Mouse (Mus musculus): ENCODE measurements around the gene Matn4. TPM values are rescaled to one million over a fixed set of nuclear protein-coding genes. Genes with fewer than 3 reads are reported as not detected.

Gene Matn4
- total RNA-seq, 4 experiments from 2014 or later = 9.9 to 12.0 (median 10.6) TPM

DNA sequence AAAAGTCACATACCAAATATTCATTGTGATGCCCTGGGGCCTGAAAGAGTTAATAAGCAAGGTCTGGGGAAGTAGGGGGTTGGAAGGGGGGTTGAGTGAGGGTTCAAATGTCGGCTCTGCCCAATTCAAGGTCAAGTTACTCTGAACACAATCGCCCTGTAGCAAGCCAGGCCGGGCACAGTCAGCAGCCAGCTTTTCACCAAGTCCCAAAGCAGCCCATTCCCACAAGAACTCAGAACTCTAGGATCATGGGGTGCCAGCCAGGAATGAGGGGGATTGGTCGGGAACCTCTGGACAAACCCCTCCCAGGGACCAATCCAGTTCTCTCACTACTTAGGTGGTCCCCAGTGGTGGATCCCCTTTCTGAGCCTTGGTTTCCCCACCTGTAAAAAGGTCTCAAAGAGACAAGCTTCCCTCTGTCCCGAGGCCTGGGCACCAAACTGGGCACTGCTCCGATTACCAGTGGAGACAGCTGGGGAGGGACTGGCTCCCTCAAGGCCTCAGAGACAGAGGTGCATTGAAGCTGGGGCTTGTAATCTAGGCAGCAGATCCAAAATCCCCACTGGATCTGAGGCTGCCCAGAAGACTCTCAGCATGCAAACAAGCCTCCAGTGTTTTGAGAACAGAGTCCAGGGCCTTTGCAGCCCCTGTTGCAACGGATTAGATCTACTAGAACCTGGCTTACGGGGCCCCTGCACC, 31.4 kb upstream of the Matn4 start:
- DNase-seq (ENCODE audit: low spot score in 2 of 2) = peak in 1 of 2 experiments; percentile 25

- no peak for DNase-seq (ENCODE audit: low spot score in 2 of 2)
Measured at GRCm38 (mm10) chr2:164435216-164436090, 30.5 kb upstream of the Matn4 start.

GRCm38 (mm10) chr2:164434681-164435080, 29.7 kb upstream of the Matn4 start:
- DNase-seq (ENCODE audit: low spot score in 2 of 2) = no peak

DNA sequence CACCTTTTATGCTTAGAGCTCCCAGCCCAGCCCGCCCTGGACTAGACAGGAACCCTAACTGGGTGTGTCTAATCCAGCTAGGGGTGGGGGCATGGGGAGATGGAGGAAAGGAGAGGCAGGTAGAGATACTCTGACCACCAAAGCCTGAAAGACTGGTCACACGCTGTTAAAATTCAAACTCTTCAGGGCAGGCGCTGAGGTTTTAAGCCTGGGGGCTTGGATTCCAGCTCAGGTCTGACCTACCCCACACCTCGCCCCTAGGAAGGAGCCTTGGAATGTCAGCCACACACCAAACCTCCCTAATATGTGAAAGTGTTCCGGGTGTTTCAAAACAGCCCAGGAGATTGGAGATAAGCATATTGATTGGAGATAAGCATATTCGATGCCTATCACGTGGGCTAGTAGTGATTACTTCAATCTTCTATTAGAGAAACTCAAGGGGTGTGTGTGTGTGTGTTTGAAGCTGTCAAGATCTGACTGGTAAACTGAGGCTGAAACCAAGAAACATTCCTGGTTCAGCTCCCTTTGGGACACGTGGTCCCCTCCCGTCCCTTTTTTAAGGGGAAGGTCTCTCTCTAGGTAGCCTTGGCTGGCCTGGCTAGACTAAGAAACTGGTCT, 28.4 kb upstream of the Matn4 start:
- no peak for DNase-seq (ENCODE audit: low spot score in 2 of 2)

GRCm38 (mm10) chr2:164432541-164433191, 27.7 kb upstream of the Matn4 start:
- no peak for DNase-seq (ENCODE audit: low spot score in 2 of 2)

GRCm38 (mm10) chr2:164431676-164432465, 26.9 kb upstream of the Matn4 start:
- no peak for DNase-seq (ENCODE audit: low spot score in 2 of 2)

- DNase-seq (ENCODE audit: low spot score in 2 of 2) = no peak
Measured at GRCm38 (mm10) chr2:164430697-164431096, 25.7 kb upstream of the Matn4 start.

DNA sequence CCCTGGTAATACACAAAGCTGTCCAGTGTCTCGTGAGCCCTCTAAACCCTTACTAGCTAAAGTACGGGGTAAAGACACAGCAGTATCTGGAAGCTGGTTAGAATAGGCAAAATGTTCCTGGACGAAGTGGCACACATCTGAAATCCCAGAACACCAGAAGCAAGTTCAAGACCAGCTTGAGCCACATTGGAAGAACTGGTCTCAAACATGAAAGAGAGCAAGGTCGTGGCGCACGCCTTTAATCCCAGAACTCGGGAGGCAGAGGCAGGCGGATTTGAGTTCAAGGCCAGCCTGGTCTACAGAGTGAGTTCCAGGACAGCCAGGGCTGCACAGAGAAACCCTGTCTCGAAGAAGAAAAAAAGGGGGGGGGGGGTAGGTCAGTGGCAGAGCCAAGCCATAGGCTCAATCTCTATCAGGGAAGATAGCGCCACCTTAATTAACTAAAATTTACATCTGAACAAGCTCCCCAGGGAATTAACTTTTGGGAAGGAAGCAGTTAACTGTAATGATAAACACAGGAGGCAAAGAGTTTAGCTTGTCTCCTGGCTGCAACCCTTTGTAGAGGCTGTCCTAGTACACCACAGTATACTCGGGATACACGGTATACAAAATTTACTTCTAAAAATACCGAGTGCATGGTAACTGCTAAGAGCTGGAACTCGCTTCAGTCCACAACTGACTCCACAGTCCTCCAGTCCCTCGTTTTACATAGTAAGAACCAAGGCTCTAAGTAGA, 25.1 kb upstream of the Matn4 start:
- no peak for DNase-seq (ENCODE audit: low spot score in 2 of 2)

- DNase-seq (ENCODE audit: low spot score in 2 of 2) = no peak
Measured at GRCm38 (mm10) chr2:164428451-164428850, 23.5 kb upstream of the Matn4 start.

DNA sequence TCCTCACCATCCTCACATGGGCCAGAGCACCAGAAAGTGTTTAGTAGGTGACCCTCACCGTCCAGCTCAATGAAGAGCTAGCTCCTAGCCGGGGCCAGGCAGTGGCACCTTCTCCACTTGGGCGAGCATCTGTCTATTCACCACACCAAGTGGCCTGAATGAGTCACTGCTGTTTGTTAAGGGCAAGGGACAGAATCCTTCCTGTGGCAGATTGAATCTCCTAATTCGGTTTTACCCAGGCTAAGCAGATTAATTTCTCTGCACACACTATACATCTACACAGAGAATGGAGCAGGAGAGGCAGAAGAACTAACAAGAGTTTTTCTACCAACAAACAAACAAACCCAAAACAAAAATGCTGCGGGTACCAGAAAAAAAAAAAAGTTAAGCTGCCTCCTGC, 22.0 kb upstream of the Matn4 start:
- no peak for DNase-seq (ENCODE audit: low spot score in 2 of 2)

GRCm38 (mm10) chr2:164426121-164426520, 21.2 kb upstream of the Matn4 start:
- no peak for DNase-seq (ENCODE audit: low spot score in 2 of 2)

DNA sequence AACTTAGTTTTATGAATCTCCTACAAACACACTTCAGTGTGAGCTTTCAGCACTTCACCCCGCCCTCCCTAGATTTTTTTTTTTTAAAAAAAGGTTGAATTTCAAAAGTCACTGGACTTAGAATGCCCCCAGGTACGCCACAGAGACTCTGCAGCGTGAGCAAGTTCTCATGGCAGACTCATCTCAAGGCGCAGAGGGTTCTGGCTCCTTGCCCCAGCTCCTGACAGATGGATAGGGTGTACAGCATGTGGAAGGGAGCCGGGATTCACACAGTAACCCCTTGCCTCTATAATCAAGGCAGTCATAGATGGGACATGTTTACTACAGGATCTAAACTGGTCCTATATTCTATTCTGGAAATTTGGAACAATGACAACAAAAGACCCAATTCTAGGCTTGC, 20.4 kb upstream of the Matn4 start:
- no peak for DNase-seq (ENCODE audit: low spot score in 2 of 2)

- DNase-seq (ENCODE audit: low spot score in 2 of 2) = no peak
Measured at GRCm38 (mm10) chr2:164424406-164424805, 19.4 kb upstream of the Matn4 start.

- DNase-seq (ENCODE audit: low spot score in 2 of 2) = peak in 1 of 2 experiments; percentile 41
Measured at GRCm38 (mm10) chr2:164423464-164423863, 18.5 kb upstream of the Matn4 start.

- DNase-seq (ENCODE audit: low spot score in 2 of 2) = no peak
Measured at GRCm38 (mm10) chr2:164422675-164423393, 17.9 kb upstream of the Matn4 start.

GRCm38 (mm10) chr2:164421979-164422378, 17.0 kb upstream of the Matn4 start:
- DNase-seq (ENCODE audit: low spot score in 2 of 2) = no peak

DNA sequence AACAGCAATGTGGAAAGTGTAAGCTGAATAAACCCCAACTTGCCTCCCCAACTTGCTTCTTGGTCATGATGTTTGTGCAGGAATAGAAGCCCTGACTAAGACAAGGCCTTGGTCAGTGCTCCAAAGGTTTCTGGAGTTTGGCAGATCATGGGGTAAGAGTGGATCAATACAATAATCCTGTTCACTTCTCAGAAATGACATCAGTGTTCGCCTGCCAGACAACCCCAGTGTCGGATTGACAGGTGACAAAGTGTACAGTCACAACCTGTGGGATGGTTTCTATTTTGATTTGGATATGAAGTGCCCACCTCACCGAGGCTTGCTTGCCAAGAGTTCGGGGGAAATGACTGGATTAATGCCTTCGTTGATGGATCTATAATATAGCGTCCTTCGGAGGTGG, 16.3 kb upstream of the Matn4 start:
- no peak for DNase-seq (ENCODE audit: low spot score in 2 of 2)

- no peak for DNase-seq (ENCODE audit: low spot score in 2 of 2)
Measured at GRCm38 (mm10) chr2:164419489-164419888, 14.5 kb upstream of the Matn4 start.

DNA sequence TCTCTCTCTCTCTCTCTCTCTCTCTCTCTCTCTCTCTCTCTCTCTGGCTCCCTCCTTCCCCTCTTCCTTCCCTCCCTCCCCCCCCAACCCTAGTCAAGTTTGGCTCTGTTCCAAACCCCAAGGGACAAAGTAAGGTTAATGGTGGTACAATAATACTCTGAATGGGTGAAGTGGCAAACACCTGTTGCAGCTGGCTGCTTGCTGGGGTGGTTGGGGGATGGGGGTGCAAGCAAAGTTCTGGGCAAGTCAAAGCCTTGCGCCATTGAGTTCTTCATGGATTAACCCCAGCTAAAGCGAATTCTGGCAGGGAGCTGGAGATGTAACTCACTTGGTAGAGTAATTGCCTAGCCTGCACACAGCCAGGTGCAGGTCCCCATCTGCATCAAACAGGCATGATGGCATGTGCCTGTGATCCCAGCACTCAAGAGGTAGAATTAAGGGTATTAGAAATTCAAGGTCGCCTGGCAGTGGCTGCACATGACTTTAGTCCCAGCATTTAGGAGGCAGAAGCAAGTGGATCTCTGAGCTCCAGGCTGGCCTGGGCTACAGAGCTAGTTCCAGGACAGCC, 13.4 kb upstream of the Matn4 start:
- DNase-seq (ENCODE audit: low spot score in 2 of 2) = no peak
